Mouse (Mus musculus) CD4-positive, CD25-positive, alpha-beta regulatory T cell, adult 4 months (primary cell): ENCODE measurements at regions not wholly inside any gene's neighbourhood (a gene's known extent, or its start where the extent isn't known, plus 50 kb on each side); places are given as distances from the start of the nearest gene placed in this dataset.

Experiments used
- ATAC-seq: one replicate; pipeline ENCODE4 v1.8.0; 2017

DNA sequence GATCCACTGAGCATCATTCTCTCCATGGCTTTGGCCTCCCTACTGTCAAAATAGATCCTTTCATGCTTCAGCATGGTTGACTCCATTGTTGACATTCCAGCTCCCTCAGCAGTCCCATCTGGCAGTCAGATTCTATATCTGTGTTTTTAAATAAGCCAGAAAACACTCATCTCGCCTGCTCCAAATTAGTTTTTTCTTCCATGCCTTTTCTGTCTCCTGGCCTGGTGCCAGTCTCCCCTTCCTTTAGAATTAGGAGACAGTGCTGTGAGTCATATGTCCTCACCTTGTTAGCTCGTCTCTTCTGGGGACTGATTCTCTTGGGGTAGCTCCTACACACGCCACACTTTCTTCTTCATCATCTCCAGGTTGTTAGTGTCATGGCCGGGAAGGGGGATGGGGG is 302.2 kb downstream of the Cd83 start:
- ATAC-seq: no peak

GRCm38 (mm10) chr13:44097141-44097540 is 312.6 kb downstream of the Cd83 start:
- peak; percentile 61 for ATAC-seq

GRCm38 (mm10) chr13:44099511-44099910 is 314.9 kb downstream of the Cd83 start:
- ATAC-seq: no peak

GRCm38 (mm10) chr13:44100125-44101067 is 315.8 kb downstream of the Cd83 start:
- no peak for ATAC-seq

DNA sequence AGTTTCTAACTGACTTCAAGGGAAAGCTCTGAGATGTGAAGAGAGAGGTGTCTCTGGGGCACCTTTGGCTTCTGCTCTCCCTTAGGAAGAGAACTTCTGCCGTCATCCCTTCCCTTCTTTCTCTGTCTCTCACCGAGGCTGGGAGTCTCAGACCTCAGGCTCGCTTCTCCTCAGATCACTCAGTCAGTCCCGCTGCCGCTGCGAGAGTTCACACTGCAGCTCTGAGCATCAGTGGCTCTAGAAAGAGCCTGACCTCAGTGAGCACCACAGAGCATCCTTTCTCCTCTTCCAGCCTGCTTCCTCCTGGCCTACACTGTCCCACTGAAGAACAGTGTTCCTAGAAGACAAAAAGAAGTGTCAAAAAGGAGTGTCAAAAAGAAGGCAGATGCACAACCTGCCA is 316.6 kb downstream of the Cd83 start:
- no peak for ATAC-seq

DNA sequence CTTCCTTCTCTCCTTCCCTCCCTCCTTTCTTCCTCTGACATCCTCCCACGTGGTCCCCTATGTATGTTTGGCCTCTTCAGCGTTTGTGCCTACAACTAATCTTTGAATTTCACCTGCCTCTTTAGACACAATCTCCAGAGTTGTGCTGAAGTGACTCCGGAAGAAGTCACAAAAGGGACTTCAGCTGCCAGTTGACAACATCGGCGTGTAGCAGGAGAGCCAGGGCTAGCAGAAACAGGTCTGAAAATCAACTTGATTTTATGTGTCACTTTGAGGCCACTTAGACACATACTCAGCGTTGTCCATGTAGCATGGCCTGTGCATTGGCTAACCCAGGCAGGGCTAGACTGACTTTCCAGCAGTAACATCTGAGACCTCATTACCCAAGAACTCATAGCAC is 317.2 kb downstream of the Cd83 start:
- ATAC-seq: no peak

- ATAC-seq: no peak
These were observed 317.7 kb downstream of the Cd83 start for GRCm38 (mm10) chr13:44102257-44102656.

DNA sequence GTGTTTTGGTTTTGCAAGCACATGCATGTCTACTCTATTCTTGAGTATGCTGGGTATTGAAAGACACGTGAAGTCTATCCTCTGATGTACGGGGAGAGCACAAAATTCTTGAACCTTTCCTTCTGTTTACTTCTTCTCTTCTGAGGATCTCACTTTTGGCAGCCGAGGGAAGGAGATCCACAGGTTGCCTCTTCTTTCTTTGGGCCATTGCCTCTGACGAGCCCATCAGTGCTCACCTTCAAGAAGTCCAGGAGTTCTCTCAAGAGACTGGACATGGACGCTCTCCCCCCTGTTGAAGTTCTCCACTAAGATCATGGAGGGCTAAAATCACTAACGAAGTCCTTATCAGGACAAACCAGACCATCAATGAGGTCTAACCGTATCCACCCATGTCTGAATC is 318.8 kb downstream of the Cd83 start:
- ATAC-seq: no peak

GRCm38 (mm10) chr13:44105161-44105560 is 320.6 kb downstream of the Cd83 start:
- no peak for ATAC-seq

DNA sequence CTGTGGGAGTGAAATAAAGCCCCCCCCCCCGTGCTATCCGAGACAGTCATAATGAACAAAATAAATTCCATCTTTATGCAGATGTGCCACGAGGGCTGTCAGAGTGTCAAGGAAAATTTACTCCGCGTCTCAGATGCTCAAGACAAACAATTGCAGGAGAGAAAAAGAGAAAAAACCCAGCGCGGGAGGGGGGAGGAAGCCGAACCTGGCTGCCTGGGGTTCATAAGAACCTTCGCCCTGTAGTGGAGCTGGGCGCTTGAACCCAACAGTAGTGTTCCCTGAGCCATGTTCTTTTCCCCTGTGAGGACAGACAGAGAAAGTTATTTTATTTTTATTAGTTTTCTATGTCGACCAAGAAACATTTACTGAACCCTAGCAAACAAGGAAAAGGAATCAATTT is 324.1 kb downstream of the Cd83 start:
- no peak for ATAC-seq

- ATAC-seq: no peak
These were observed 328.5 kb downstream of the Cd83 start for GRCm38 (mm10) chr13:44113043-44113442.

DNA sequence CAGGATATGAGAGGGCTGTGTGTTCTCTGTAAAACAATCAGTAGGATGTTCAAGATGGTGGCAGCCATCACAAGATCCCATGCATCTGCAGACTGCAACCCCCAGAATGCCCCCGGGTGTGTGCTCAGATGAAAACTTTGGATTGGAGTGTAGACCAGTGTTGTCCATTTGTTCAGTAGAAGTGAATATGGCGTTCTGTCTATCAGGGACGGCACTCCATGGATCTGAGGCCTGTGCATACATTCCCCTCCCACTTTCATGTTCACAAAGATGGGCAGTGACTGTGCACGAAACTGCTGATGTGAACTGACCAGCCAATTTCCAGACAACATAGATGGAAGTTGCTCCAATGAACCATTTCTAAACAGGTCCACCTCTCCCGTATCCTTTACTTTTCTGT is 330.3 kb downstream of the Cd83 start:
- no peak for ATAC-seq

GRCm38 (mm10) chr13:44117841-44118240 is 333.3 kb downstream of the Cd83 start:
- ATAC-seq: no peak

GRCm38 (mm10) chr13:44118846-44119245 is 334.3 kb downstream of the Cd83 start:
- no peak for ATAC-seq

- ATAC-seq: no peak
These were observed 336.7 kb downstream of the Cd83 start for GRCm38 (mm10) chr13:44121241-44121671.

DNA sequence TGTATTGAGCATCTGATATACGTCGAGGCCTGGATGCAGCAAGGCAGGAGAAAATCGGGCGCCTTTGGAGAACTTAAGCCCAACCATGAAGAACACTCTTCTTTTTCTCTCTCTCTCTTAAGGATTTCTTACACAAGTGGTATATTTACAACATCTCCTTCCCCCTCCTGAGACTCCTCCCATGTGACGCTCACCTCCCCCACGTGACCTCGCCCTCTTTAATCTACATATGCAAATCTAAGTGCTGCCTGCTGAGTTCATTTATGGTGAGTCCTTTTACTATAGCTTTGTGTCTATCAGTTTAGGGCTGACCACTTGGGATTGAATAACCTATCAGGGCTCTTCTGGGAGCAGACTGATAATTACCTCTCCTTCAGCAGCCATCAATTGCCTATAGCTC is 337.4 kb downstream of the Cd83 start:
- no peak for ATAC-seq

DNA sequence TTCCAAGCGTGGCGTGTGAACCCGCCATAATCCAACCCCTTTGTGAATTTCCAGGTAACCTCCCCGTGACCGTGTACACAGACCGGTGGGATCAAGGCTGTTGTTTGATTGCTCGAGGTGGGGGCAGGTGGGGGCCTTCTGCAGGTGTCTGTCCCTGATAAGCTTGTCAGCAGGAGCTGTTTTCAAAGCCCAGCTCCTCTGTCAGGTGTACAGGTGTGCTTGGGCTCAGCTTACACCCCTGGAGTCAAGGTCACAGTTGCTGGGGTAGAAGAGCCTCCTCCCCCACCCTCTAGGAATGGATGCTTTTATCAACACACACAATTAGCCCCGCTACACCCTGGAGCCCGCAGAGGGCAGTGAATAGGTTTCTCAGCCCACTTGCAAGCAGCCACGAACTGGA is 341.6 kb downstream of the Cd83 start:
- ATAC-seq: no peak

- ATAC-seq: no peak
These were observed 344.1 kb downstream of the Cd83 start for GRCm38 (mm10) chr13:44128506-44129274.

- no peak for ATAC-seq
These were observed 347.3 kb downstream of the Cd83 start for GRCm38 (mm10) chr13:44131916-44132315.

DNA sequence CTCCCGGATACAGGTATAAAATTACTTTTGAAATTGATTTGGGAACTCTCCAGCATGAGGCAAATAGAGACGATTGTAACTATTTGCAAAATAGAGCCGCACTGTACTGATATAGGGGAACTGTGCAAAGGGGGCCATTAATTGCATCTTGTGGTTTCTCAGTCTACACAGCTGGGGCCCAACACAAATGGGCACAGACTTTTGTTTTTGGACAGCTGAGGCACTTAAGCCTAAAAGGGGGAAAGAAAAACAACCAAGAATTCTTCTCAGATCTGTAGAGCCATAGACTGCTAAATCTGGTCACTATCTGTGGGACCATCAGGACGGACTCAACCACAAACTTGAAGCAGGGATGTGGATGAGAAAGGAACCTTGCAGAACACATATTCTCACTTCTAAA is 347.9 kb downstream of the Cd83 start:
- ATAC-seq: no peak

- ATAC-seq: no peak
These were observed 348.9 kb downstream of the Cd83 start for GRCm38 (mm10) chr13:44133436-44133835.

- ATAC-seq: no peak
These were observed 356.6 kb downstream of the Cd83 start for GRCm38 (mm10) chr13:44141181-44141580.

DNA sequence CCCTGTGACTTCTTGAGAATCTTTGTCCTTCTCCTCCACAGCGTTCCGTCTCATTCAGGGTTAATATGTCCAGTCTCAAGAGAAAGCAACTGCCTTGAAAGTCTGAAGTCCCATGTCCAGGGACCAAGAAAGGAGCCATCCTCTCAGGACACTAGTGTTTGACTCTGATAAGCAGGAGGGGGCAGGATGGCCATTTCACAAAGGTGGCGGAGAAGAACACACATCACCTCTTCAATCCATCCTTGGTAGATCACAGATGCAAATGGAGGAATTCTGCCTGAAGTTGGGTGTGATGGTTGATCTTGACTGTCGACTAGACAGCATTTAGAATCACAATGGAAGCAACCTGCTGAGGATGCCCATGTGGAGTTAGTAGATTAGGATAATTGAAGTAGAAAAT is 360.9 kb downstream of the Cd83 start:
- ATAC-seq: no peak

GRCm38 (mm10) chr13:44147841-44148240 is 363.3 kb downstream of the Cd83 start:
- ATAC-seq: no peak
